Mouse (Mus musculus) skeletal muscle tissue, adult 2 months (tissue): ENCODE results near the gene Gas6.
A peak's percentile ranks its signal among the peaks of the same experiment; 100 is the strongest.

ENCODE experiments used
- DNase-seq: peaks from one replicate; pipeline ENCODE4 v3.0.0-alpha.2; 2012; ENCODE audit warnings: low read depth, low spot score

Gas6 gene

GRCm38 (mm10) chr8:13506849-13507248, 12.6 kb upstream of the Gas6 start:
- DNase-seq = peak; percentile 83

GRCm38 (mm10) chr8:13504894-13505674, 10.8 kb upstream of the Gas6 start:
- DNase-seq = no peak

GRCm38 (mm10) chr8:13503936-13504606, 9.8 kb upstream of the Gas6 start:
- DNase-seq = no peak

GRCm38 (mm10) chr8:13501221-13501620, 6.9 kb upstream of the Gas6 start:
- DNase-seq = no peak

- peak; percentile 63 for DNase-seq
Observed at GRCm38 (mm10) chr8:13493011-13493410, 1.3 kb downstream of the Gas6 start.

GRCm38 (mm10) chr8:13492198-13492995, 1.9 kb downstream of the Gas6 start:
- DNase-seq = no peak

- no peak for DNase-seq
Observed at GRCm38 (mm10) chr8:13491491-13492010, 2.7 kb downstream of the Gas6 start.

- no peak for DNase-seq
Observed at GRCm38 (mm10) chr8:13489986-13490910, 4.0 kb downstream of the Gas6 start.

GRCm38 (mm10) chr8:13489351-13489750, 4.9 kb downstream of the Gas6 start:
- DNase-seq = no peak

- no peak for DNase-seq
Observed at GRCm38 (mm10) chr8:13483191-13483590, 11.1 kb downstream of the Gas6 start.

- peak; percentile 36 for DNase-seq
Observed at GRCm38 (mm10) chr8:13482101-13482801, 12.0 kb downstream of the Gas6 start.

GRCm38 (mm10) chr8:13481596-13481995, 12.7 kb downstream of the Gas6 start:
- no peak for DNase-seq

- peak; percentile 85 for DNase-seq
Observed at GRCm38 (mm10) chr8:13481089-13481554, 13.2 kb downstream of the Gas6 start.

GRCm38 (mm10) chr8:13475892-13476291, 18.4 kb downstream of the Gas6 start:
- DNase-seq = no peak

- peak; percentile 88 for DNase-seq
Observed at GRCm38 (mm10) chr8:13472284-13472683, 22.0 kb downstream of the Gas6 start.

GRCm38 (mm10) chr8:13471484-13471883, 22.8 kb downstream of the Gas6 start:
- DNase-seq = no peak

- no peak for DNase-seq
Observed at GRCm38 (mm10) chr8:13468737-13469136, 25.6 kb downstream of the Gas6 start.

GRCm38 (mm10) chr8:13466989-13467388, 27.3 kb downstream of the Gas6 start:
- DNase-seq = peak; percentile 38

- DNase-seq = no peak
Observed at GRCm38 (mm10) chr8:13465324-13465723, 29.0 kb downstream of the Gas6 start.

GRCm38 (mm10) chr8:13462392-13462791, 31.9 kb downstream of the Gas6 start:
- DNase-seq = peak; percentile 46
